Mouse (Mus musculus) hindbrain, embryonic 12.5 days (tissue): ENCODE results near the gene Tspyl4. TPM values are rescaled to one million over a fixed set of nuclear protein-coding genes. Genes with fewer than 3 reads are reported as not detected.
"Not testable (repeated sequence)": the region's sequence is repeated elsewhere in the genome, so short reads cannot be mapped to it uniquely, and the experiment has no call there.

Experiments used
- ATAC-seq: fragments of 200-750 bp; cut with Nextera tagmentation; 2 replicates; pipeline ENCODE4 v1.8.0; 2017; ENCODE audit warnings: moderate TSS enrichment; ENCODE audit not compliant: low FRiP score
- H3K27ac ChIP-seq: fragments of 300-500 bp; sonication (generic); 2 replicates; pipeline ENCODE4 v1.5.1; 2016; ENCODE audit warnings: mild to moderate bottlenecking
- H3K27me3 ChIP-seq: fragments of 300-500 bp; sonication (generic); 2 replicates; pipeline ENCODE4 v1.6.1; 2016; ENCODE audit warnings: mild to moderate bottlenecking
- H3K36me3 ChIP-seq: fragments of 300-500 bp; sonication (generic); 2 replicates; pipeline ENCODE4 v1.6.1; 2016; ENCODE audit warnings: mild to moderate bottlenecking
- H3K4me1 ChIP-seq: fragments of 300-500 bp; sonication (generic); 2 replicates; pipeline ENCODE4 v1.6.1; 2016
- H3K4me2 ChIP-seq: fragments of 300-500 bp; sonication (generic); replicated peaks from 2 replicates; pipeline ENCODE4 v1.6.1; 2016; ENCODE audit warnings: mild to moderate bottlenecking
- H3K4me3 ChIP-seq: fragments of 300-500 bp; sonication (generic); 2 replicates; pipeline ENCODE4 v1.5.1; 2016; ENCODE audit warnings: mild to moderate bottlenecking
- H3K9ac ChIP-seq: fragments of 300-500 bp; sonication (generic); 2 replicates; pipeline ENCODE4 v1.6.1; 2016; ENCODE audit warnings: mild to moderate bottlenecking, moderate library complexity
- H3K9me3 ChIP-seq: fragments of 300-500 bp; sonication (generic); replicated peaks from 2 replicates; pipeline ENCODE4 v1.6.1; 2016; ENCODE audit warnings: mild to moderate bottlenecking
- WGBS: fragments of 180-500 bp; shearing (Covaris S2); methylation state at CpG from one replicate; pipeline ENCODE4 v1.1.7; 2016; 5-methylcytosine and 5-hydroxymethylcytosine counted together
- polyA plus RNA-seq: library from polyadenylated mRNA; unstranded; fragments of >200 nt; fragmentation: Nextera tagmentation; extraction: Ambion mirVana; gene quantifications from 2 replicates; pipeline ENCODE4 v1.2.1, GENCODE M21; 2016

The Tspyl4 gene
- polyA plus RNA-seq = 134 and 153 TPM in 2 replicates

- peak within 1 kb of the TSS; percentile 87 for H3K9ac ChIP-seq
- H3K4me2 ChIP-seq = peak within 1 kb of the TSS; percentile 74
- peak; percentile 98 for ATAC-seq
- no peaks in the 10 kb centered on the region for H3K27me3 ChIP-seq
- H3K27ac ChIP-seq = peak within 1 kb of the TSS; percentile 95
- peak within 1 kb of the TSS; percentile 67 for H3K4me3 ChIP-seq
- peaks cover 35% of the 10 kb centered on the region for H3K4me1 ChIP-seq
- 0 out of 2 replicates have a peak, but pooled peaks cover under 1% of the 10 kb centered on the region for H3K36me3 ChIP-seq
- under 1% methylated on average over 38 of the region's 38 CpGs for WGBS
- H3K9me3 ChIP-seq = no peaks in the 10 kb centered on the region
Observed at GRCm38 (mm10) chr10:34297299-34297979, at the start of gene Tspyl4. Gene Tspyl4 (plus strand): TSS chr10:34297442.

GRCm38 (mm10) chr10:34247757-34248156 lies 49.5 kb upstream of the Tspyl4 start:
- no peak for ATAC-seq
- Histone ChIP-seq H3K4me1 (no peaks in the 10 kb centered on the region), H3K36me3 (no peaks in the 10 kb centered on the region), H3K27ac (no peak overlapping the region), H3K27me3 (no peaks in the 10 kb centered on the region), H3K9me3 (no peaks in the 10 kb centered on the region), H3K9ac (no peak overlapping the region), H3K4me2 (no peak overlapping the region), H3K4me3 (no peak overlapping the region)
- 42% methylated on average over 3 of the region's 3 CpGs for WGBS

- Histone ChIP-seq H3K36me3 (no peaks in the 10 kb centered on the region), H3K27me3 (no peaks in the 10 kb centered on the region), H3K4me3 (no peak overlapping the region), H3K9ac (no peak overlapping the region), H3K4me2 (no peak overlapping the region), H3K4me1 (no peaks in the 10 kb centered on the region), H3K9me3 (no peaks in the 10 kb centered on the region), H3K27ac (no peak overlapping the region)
- ATAC-seq = no peak
- 48% methylated on average over 2 of the region's 2 CpGs for WGBS
Observed at GRCm38 (mm10) chr10:34249594-34249993, 47.6 kb upstream of the Tspyl4 start.

GRCm38 (mm10) chr10:34252833-34253232 lies 44.4 kb upstream of the Tspyl4 start:
- not testable (repeated sequence) for H3K27me3 ChIP-seq, ATAC-seq, H3K36me3 ChIP-seq, H3K27ac ChIP-seq, H3K9me3 ChIP-seq, H3K4me1 ChIP-seq, H3K4me2 ChIP-seq, H3K9ac ChIP-seq, H3K4me3 ChIP-seq
- WGBS = 93% methylated on average over 9 of the region's 9 CpGs

GRCm38 (mm10) chr10:34265106-34265505 lies 32.1 kb upstream of the Tspyl4 start:
- Histone ChIP-seq H3K9me3 (no peaks in the 10 kb centered on the region), H3K4me3 (no peak overlapping the region), H3K4me1 (no peaks in the 10 kb centered on the region), H3K36me3 (no peaks in the 10 kb centered on the region), H3K4me2 (no peak overlapping the region), H3K9ac (no peak overlapping the region), H3K27ac (no peak overlapping the region), H3K27me3 (no peaks in the 10 kb centered on the region)
- no peak for ATAC-seq
- 87% methylated on average over 4 of the region's 4 CpGs for WGBS

GRCm38 (mm10) chr10:34267312-34268070 lies 29.8 kb upstream of the Tspyl4 start:
- Histone ChIP-seq H3K27me3 (no peaks in the 10 kb centered on the region), H3K9ac (no peak overlapping the region), H3K4me2 (no peak overlapping the region), H3K4me1 (no peaks in the 10 kb centered on the region), H3K36me3 (no peaks in the 10 kb centered on the region), H3K4me3 (no peak overlapping the region), H3K9me3 (no peaks in the 10 kb centered on the region), H3K27ac (no peak overlapping the region)
- WGBS = 77% methylated on average over 5 of the region's 5 CpGs
- ATAC-seq = no peak

- Histone ChIP-seq H3K27me3 (no peaks in the 10 kb centered on the region), H3K27ac (no peak overlapping the region), H3K36me3 (no peaks in the 10 kb centered on the region), H3K4me2 (no peak overlapping the region), H3K9ac (no peak overlapping the region), H3K4me1 (no peaks in the 10 kb centered on the region), H3K9me3 (no peaks in the 10 kb centered on the region), H3K4me3 (no peak overlapping the region)
- WGBS = 54% methylated on average over 7 of the region's 7 CpGs
- ATAC-seq = no peak
Observed at GRCm38 (mm10) chr10:34271681-34272080, 25.6 kb upstream of the Tspyl4 start.

- no peaks in the 10 kb centered on the region for H3K36me3 ChIP-seq
- H3K4me1 ChIP-seq = peaks cover 18% of the 10 kb centered on the region
- H3K4me3 ChIP-seq = 0 out of 2 replicates have a peak overlapping the region, but pooled peaks have one; percentile 6
- no peak overlapping the region for H3K27ac ChIP-seq
- H3K27me3 ChIP-seq = no peaks in the 10 kb centered on the region
- peak overlapping the region; percentile 73 for H3K4me2 ChIP-seq
- WGBS = 29% methylated on average over 13 of the region's 13 CpGs
- H3K9ac ChIP-seq = peak overlapping the region; percentile 9; the same call in 1 of the 2 replicates
- H3K9me3 ChIP-seq = no peaks in the 10 kb centered on the region
- ATAC-seq = peak; percentile 3; the same call in 1 of the 2 replicates
Observed at GRCm38 (mm10) chr10:34280591-34281175, 16.6 kb upstream of the Tspyl4 start.

- Histone ChIP-seq H3K9me3 (no peaks in the 10 kb centered on the region), H3K9ac (peak overlapping the region; percentile 61), H3K4me2 (peak overlapping the region; percentile 73), H3K36me3 (no peaks in the 10 kb centered on the region), H3K27me3 (no peaks in the 10 kb centered on the region), H3K4me1 (peaks cover 18% of the 10 kb centered on the region), H3K27ac (peak overlapping the region; percentile 90), H3K4me3 (peak overlapping the region; percentile 98)
- 23% methylated on average over 14 of the region's 14 CpGs for WGBS
- peak; percentile 75 for ATAC-seq
Observed at GRCm38 (mm10) chr10:34281211-34281961, 15.9 kb upstream of the Tspyl4 start.

GRCm38 (mm10) chr10:34281962-34282388 lies 15.3 kb upstream of the Tspyl4 start, which contains the start of gene Tspyl1:
Gene Tspyl1 (plus strand): TSS chr10:34282190.
- WGBS = under 1% methylated on average over 38 of the region's 38 CpGs
- peak; percentile 97 for ATAC-seq

GRCm38 (mm10) chr10:34282420-34283238 lies 14.6 kb upstream of the Tspyl4 start:
- Histone ChIP-seq H3K9me3 (no peaks in the 10 kb centered on the region), H3K27me3 (no peaks in the 10 kb centered on the region), H3K4me2 (peak overlapping the region; percentile 73), H3K4me3 (peak overlapping the region; percentile 98), H3K36me3 (peaks cover 7% of the 10 kb centered on the region), H3K4me1 (peaks cover 18% of the 10 kb centered on the region), H3K27ac (peak overlapping the region; percentile 90), H3K9ac (peak overlapping the region; percentile 94)
- WGBS = 4% methylated on average over 47 of the region's 47 CpGs
- peak; percentile 51 for ATAC-seq

More at GRCm38 (mm10) chr10:34281962-34282388, 15.3 kb upstream of the Tspyl4 start, which contains the start of gene Tspyl1:
- H3K9ac ChIP-seq = peak within 1 kb of the TSS; percentile 94
- H3K4me1 ChIP-seq = peaks cover 18% of the 10 kb centered on the region
- H3K9me3 ChIP-seq = no peaks in the 10 kb centered on the region
- no peaks in the 10 kb centered on the region for H3K27me3 ChIP-seq
- H3K4me2 ChIP-seq = peak within 1 kb of the TSS; percentile 73
- 0 out of 2 replicates have a peak, but pooled peaks cover under 1% of the 10 kb centered on the region for H3K36me3 ChIP-seq
- H3K4me3 ChIP-seq = peak within 1 kb of the TSS; percentile 98
- H3K27ac ChIP-seq = peak within 1 kb of the TSS; percentile 90
